Mouse (Mus musculus) limb, embryonic 11.5 days (tissue): ENCODE measurements around the gene Mrps30. TPM values are rescaled to one million over a fixed set of nuclear protein-coding genes. Genes with fewer than 3 reads are reported as not detected.

Source experiments
- polyA plus RNA-seq: library from polyadenylated mRNA; unstranded; fragments of >200 nt; fragmentation: Nextera tagmentation; extraction: Ambion mirVana; gene quantifications from 2 replicates; pipeline ENCODE4 v1.2.1, GENCODE M21; 2014

Gene Mrps30
- polyA plus RNA-seq, 1 experiment from 2014 or later = 44.9 TPM

Other genes starting within 250 kb of the Mrps30 start
- 0.62 and 2.1 TPM in 2 replicates for gene B430218F22Rik, start 622 bp downstream of the Mrps30 start, polyA plus RNA-seq